Mouse (Mus musculus): ENCODE data around the gene Tpx2. TPM values are rescaled to one million over a fixed set of nuclear protein-coding genes. Genes with fewer than 3 reads are reported as not detected.

Gene Tpx2
- polyA plus RNA-seq, 1 experiment from 2014 or later, result 16.1 TPM

- Histone ChIP-seq H3K4me1 (replicated peaks; ENCODE audit: control insufficient read depth, insufficient read depth, low read length) (no peaks in the 10 kb centered on the region), H3K4me3 (ENCODE audit: low read depth, low read length) (no peak overlapping the region), H3K9me3 (ENCODE audit: control insufficient read depth) (no peaks in the 10 kb centered on the region), H3K9ac (ENCODE audit: low read depth, low read length) (no peak overlapping the region), H3K4me2 (replicated peaks; ENCODE audit: low read depth) (no peak overlapping the region), H3K36me3 (ENCODE audit: control insufficient read depth, insufficient read depth) (no peaks in the 10 kb centered on the region), H3K27ac (ENCODE audit: low read depth, low read length) (no peak overlapping the region), H3K27me3 (replicated peaks; ENCODE audit: control insufficient read depth, insufficient read depth, low read length) (no peaks in the 10 kb centered on the region)
- WGBS, result 82% methylated on average over 3 of the region's 3 CpGs
- no peak for TF ChIP-seq CTCF (IDR thresholded peaks at IDR 0.05; ENCODE audit: low read depth)
- ATAC-seq, result no peak
These were observed 75.9 kb downstream of the Tpx2 start for GRCm38 (mm10) chr2:152923621-152924020.

DNA sequence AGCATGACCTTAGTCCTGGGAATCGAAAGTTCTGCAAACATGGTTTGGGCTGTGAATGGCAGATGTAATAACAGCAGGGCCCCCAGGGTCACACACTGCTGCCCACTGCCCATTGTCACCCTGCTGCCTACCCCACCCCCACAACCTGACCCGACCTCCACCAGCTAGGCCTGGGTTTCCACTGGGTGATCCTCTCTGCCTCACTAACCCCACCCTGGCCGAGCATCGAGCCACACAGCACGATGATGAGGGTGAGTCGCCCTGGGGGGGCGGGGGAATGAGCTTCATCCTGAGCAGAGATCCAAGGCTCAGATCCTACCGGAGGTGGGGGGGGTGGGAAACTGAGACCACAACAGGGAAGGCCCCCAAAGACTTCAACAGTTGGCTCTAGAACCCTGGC is 76.4 kb downstream of the Tpx2 start:
- no peak for ATAC-seq
- Histone ChIP-seq H3K27me3 (replicated peaks; ENCODE audit: control insufficient read depth, insufficient read depth, low read length) (no peaks in the 10 kb centered on the region), H3K4me3 (ENCODE audit: low read depth, low read length) (no peak overlapping the region), H3K9ac (ENCODE audit: low read depth, low read length) (no peak overlapping the region), H3K36me3 (ENCODE audit: control insufficient read depth, insufficient read depth) (no peaks in the 10 kb centered on the region), H3K27ac (ENCODE audit: low read depth, low read length) (no peak overlapping the region), H3K4me1 (replicated peaks; ENCODE audit: control insufficient read depth, insufficient read depth, low read length) (no peaks in the 10 kb centered on the region), H3K9me3 (ENCODE audit: control insufficient read depth) (no peaks in the 10 kb centered on the region), H3K4me2 (replicated peaks; ENCODE audit: low read depth) (no peak overlapping the region)
- no peak for TF ChIP-seq CTCF (IDR thresholded peaks at IDR 0.05; ENCODE audit: low read depth)
- 64% methylated on average over 8 of the region's 8 CpGs for WGBS

GRCm38 (mm10) chr2:152924543-152924942 is 76.8 kb downstream of the Tpx2 start:
- ATAC-seq, result no peak
- Histone ChIP-seq H3K27ac (ENCODE audit: low read depth, low read length) (no peak overlapping the region), H3K4me2 (replicated peaks; ENCODE audit: low read depth) (no peak overlapping the region), H3K9me3 (ENCODE audit: control insufficient read depth) (no peaks in the 10 kb centered on the region), H3K4me3 (ENCODE audit: low read depth, low read length) (no peak overlapping the region), H3K9ac (ENCODE audit: low read depth, low read length) (no peak overlapping the region), H3K36me3 (ENCODE audit: control insufficient read depth, insufficient read depth) (no peaks in the 10 kb centered on the region), H3K4me1 (replicated peaks; ENCODE audit: control insufficient read depth, insufficient read depth, low read length) (no peaks in the 10 kb centered on the region), H3K27me3 (replicated peaks; ENCODE audit: control insufficient read depth, insufficient read depth, low read length) (no peaks in the 10 kb centered on the region)
- TF ChIP-seq CTCF (IDR thresholded peaks at IDR 0.05; ENCODE audit: low read depth), result no peak
- 64% methylated on average over 5 of the region's 5 CpGs for WGBS

DNA sequence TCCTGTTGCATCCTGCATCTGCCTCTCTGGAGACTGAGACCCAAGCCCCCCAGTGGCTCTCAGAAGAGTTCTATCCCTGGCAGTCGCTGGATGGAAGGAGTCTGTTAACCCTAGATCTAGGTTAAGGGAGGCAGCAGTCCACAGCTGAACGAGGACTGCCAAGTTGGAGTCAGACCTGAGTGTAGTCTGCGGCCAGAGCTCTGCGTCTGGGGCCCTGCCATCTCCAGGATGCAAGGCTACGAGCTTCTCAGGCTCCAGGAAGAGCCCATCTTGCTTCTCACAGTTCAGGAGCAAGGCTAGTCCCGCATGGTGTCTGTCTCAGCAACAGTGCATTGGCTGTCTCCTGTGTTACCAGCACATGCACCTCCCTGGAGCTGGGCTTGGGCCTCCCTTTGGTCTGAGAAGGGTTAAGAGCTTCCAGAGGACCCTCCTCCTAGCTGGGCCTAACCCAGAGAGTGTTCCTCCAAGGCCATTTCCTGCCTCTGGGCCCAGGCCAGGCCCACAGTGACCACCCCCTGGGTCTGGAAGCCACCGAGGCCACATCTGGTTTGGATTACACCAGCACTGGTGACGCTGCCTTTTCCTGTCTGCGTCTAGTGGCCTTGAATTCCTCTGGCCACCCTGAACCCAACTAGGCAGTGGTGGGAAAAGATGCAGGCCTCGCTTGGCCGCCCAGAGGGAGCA is 77.6 kb downstream of the Tpx2 start:
- no peak overlapping the region for H3K27ac ChIP-seq (ENCODE audit: low read depth, low read length)
- no peaks in the 10 kb centered on the region for H3K4me1 ChIP-seq (replicated peaks; ENCODE audit: control insufficient read depth, insufficient read depth, low read length)
- no peaks in the 10 kb centered on the region for H3K9me3 ChIP-seq (ENCODE audit: control insufficient read depth)
- H3K4me2 ChIP-seq (replicated peaks; ENCODE audit: low read depth), result no peak overlapping the region
- no peaks in the 10 kb centered on the region for H3K36me3 ChIP-seq (ENCODE audit: control insufficient read depth, insufficient read depth)
- ATAC-seq, result no peak
- WGBS, result 60% methylated on average over 11 of the region's 11 CpGs
- no peak for TF ChIP-seq CTCF (IDR thresholded peaks at IDR 0.05; ENCODE audit: low read depth)
- H3K27me3 ChIP-seq (replicated peaks; ENCODE audit: control insufficient read depth, insufficient read depth, low read length), result no peaks in the 10 kb centered on the region
- 0 out of 2 replicates have a peak overlapping the region, but pooled peaks have one; percentile 8 for H3K9ac ChIP-seq (ENCODE audit: low read depth, low read length)
- H3K4me3 ChIP-seq (ENCODE audit: low read depth, low read length), result no peak overlapping the region

DNA sequence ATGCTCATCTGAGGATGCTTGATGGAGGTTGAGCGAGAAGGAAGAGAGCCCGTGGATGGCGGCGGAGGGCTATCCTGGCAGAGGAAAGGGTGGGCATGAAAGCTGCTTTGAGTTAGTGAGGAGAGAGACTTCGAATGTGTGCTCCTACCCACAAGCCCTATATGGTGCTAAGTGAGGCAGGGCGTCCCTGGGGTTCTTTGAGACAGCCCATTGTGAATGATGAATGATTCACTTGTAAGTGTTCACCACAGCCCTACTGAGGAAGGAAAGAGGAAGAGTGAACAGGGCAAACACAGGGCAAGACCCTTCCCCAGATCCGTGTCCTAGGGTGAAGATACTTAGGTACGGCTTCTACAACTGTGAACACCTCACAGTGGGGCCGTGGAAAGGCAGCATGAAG is 79.1 kb downstream of the Tpx2 start:
- 77% methylated on average over 9 of the region's 9 CpGs for WGBS
- no peak overlapping the region for H3K9ac ChIP-seq (ENCODE audit: low read depth, low read length)
- H3K27me3 ChIP-seq (replicated peaks; ENCODE audit: control insufficient read depth, insufficient read depth, low read length), result no peaks in the 10 kb centered on the region
- no peaks in the 10 kb centered on the region for H3K4me1 ChIP-seq (replicated peaks; ENCODE audit: control insufficient read depth, insufficient read depth, low read length)
- H3K36me3 ChIP-seq (ENCODE audit: control insufficient read depth, insufficient read depth), result no peaks in the 10 kb centered on the region
- H3K4me3 ChIP-seq (ENCODE audit: low read depth, low read length), result no peak overlapping the region
- no peak overlapping the region for H3K4me2 ChIP-seq (replicated peaks; ENCODE audit: low read depth)
- no peak for TF ChIP-seq CTCF (IDR thresholded peaks at IDR 0.05; ENCODE audit: low read depth)
- no peak overlapping the region for H3K27ac ChIP-seq (ENCODE audit: low read depth, low read length)
- no peak for ATAC-seq
- H3K9me3 ChIP-seq (ENCODE audit: control insufficient read depth), result no peaks in the 10 kb centered on the region

- H3K36me3 ChIP-seq (ENCODE audit: control insufficient read depth, insufficient read depth), result no peaks in the 10 kb centered on the region
- ATAC-seq, result no peak
- 55% methylated on average over 5 of the region's 5 CpGs for WGBS
- no peak overlapping the region for H3K27ac ChIP-seq (ENCODE audit: low read depth, low read length)
- H3K27me3 ChIP-seq (replicated peaks; ENCODE audit: control insufficient read depth, insufficient read depth, low read length), result no peaks in the 10 kb centered on the region
- H3K9me3 ChIP-seq (ENCODE audit: control insufficient read depth), result no peaks in the 10 kb centered on the region
- H3K4me2 ChIP-seq (replicated peaks; ENCODE audit: low read depth), result no peak overlapping the region
- H3K4me3 ChIP-seq (ENCODE audit: low read depth, low read length), result no peak overlapping the region
- TF ChIP-seq CTCF (IDR thresholded peaks at IDR 0.05; ENCODE audit: low read depth), result no peak
- H3K4me1 ChIP-seq (replicated peaks; ENCODE audit: control insufficient read depth, insufficient read depth, low read length), result no peaks in the 10 kb centered on the region
- H3K9ac ChIP-seq (ENCODE audit: low read depth, low read length), result no peak overlapping the region
These were observed 79.6 kb downstream of the Tpx2 start for GRCm38 (mm10) chr2:152927371-152927770.

Data from intestine, postnatal 0 days (tissue).